Mouse (Mus musculus) limb, embryonic 12.5 days (tissue): ENCODE measurements around the gene Fam206a. TPM values are rescaled to one million over a fixed set of nuclear protein-coding genes. Genes with fewer than 3 reads are reported as not detected.

Source experiments
- ATAC-seq: fragments of 200-750 bp; cut with Nextera tagmentation; 2 replicates; pipeline ENCODE4 v1.8.0; 2017; ENCODE audit warnings: low read depth, moderate TSS enrichment; ENCODE audit not compliant: insufficient number of reproducible peaks, insufficient read depth, low FRiP score, low TSS enrichment
- H3K27ac ChIP-seq: fragments of 300-500 bp; sonication (generic); 2 replicates; pipeline ENCODE4 v1.5.1; 2016; ENCODE audit warnings: mild to moderate bottlenecking, moderate library complexity
- H3K27me3 ChIP-seq: fragments of 300-500 bp; sonication (generic); 2 replicates; pipeline ENCODE4 v1.6.1; 2016; ENCODE audit warnings: mild to moderate bottlenecking, moderate library complexity
- H3K36me3 ChIP-seq: fragments of 300-500 bp; sonication (generic); 2 replicates; pipeline ENCODE4 v1.6.1; 2016; ENCODE audit warnings: mild to moderate bottlenecking, moderate library complexity
- H3K4me1 ChIP-seq: fragments of 300-500 bp; sonication (generic); replicated peaks from 2 replicates; pipeline ENCODE4 v1.6.1; 2016
- H3K4me2 ChIP-seq: fragments of 300-500 bp; sonication (generic); 2 replicates; pipeline ENCODE4 v1.6.1; 2016; ENCODE audit warnings: mild to moderate bottlenecking, moderate library complexity
- H3K4me3 ChIP-seq: fragments of 300-500 bp; sonication (generic); replicated peaks from 2 replicates; pipeline ENCODE4 v1.5.1; 2016; ENCODE audit warnings: mild to moderate bottlenecking
- H3K9ac ChIP-seq: fragments of 300-500 bp; sonication (generic); replicated peaks from 2 replicates; pipeline ENCODE4 v1.6.1; 2016; ENCODE audit warnings: mild to moderate bottlenecking, moderate library complexity
- H3K9me3 ChIP-seq: fragments of 300-500 bp; sonication (generic); 2 replicates; pipeline ENCODE4 v1.6.1; 2016; ENCODE audit warnings: mild to moderate bottlenecking, moderate library complexity
- WGBS: fragments of 180-500 bp; shearing (Covaris S2); methylation state at CpG from one replicate; pipeline ENCODE4 v1.1.7; 2016; 5-methylcytosine and 5-hydroxymethylcytosine counted together
- polyA plus RNA-seq: library from polyadenylated mRNA; unstranded; fragments of >200 nt; fragmentation: Nextera tagmentation; extraction: Ambion mirVana; gene quantifications from 2 replicates; pipeline ENCODE4 v1.2.1, GENCODE M21; 2016

Fam206a gene
- 21.0 and 24.7 TPM in 2 replicates for polyA plus RNA-seq

DNA sequence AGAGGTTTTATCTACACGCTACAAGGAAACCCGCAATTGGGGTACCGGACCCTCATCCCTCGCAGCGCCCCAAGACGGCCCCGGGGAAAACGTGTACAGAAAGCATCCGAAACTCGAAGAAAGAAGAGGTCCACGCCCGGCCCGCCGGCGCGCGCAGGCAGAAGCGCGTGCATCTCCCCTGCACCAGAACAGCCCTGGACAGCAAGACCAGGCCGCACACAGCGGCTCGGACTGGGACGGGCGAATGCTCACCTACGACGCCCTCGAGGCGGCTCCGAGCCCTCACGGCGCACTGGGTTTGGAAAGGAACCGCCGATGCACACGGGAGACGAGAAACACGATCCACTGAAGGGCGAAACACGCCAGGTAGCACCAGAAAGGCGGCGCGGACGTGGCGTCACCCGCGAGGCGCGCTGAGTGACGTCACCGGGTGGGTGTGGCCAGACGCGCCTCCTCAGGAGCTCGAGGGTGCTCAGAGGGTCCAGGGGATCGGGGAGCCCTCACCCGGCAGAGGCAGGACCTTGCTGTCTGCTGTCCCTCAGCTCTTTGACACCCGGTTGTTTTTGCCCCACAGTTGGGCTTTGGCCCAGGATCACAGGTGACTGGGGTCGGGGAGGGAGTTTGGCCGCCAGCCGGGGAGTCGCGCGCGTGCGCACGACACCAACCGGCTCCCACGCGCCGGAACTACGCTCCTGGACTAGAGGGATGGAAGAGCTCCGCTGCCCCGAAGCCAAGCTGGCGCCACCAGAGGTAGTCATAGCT lies at the start of gene Fam206a, which contains the start of gene Elp1:
Gene Fam206a (plus strand): TSS at position 439 of the 762 bp plus-strand sequence.
Gene Elp1 (minus strand): TSS at position 425 of the 762 bp plus-strand sequence.
- H3K36me3 ChIP-seq: peaks cover 66% of the 10 kb centered on the region

DNA sequence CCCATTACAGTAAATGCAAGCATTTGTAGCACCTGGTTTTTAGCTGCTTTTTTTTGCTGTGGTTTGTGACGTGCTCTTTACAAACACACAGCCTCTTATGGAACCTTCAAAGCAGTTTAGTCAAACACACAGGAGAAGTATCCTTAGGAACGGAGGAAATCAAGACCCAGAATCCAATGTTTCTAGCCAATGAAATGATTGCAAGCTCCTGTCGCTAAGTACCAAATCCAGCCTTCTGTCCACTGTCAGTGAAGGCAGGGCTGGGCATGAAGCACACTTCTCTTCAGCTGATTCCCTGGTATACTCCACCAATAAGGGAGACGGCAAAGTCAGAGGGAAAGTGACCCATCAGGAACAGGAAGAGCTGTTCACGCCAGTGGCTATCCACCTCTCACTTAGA lies 46.1 kb upstream of the Fam206a start:
- ATAC-seq: no peak
- 84% methylated on average over 5 of the region's 5 CpGs for WGBS
- H3K36me3 ChIP-seq: peaks cover 93% of the 10 kb centered on the region

More for the DNA sequence above, at the start of gene Fam206a, which contains the start of gene Elp1:
- peak within 1 kb of the TSS; percentile 83 for H3K27ac ChIP-seq
- H3K4me2 ChIP-seq: peak within 1 kb of the TSS; percentile 81
- peak; percentile 97 for ATAC-seq
- peak within 1 kb of the TSS; percentile 92 for H3K4me3 ChIP-seq
- no peaks in the 10 kb centered on the region for H3K9me3 ChIP-seq
- H3K27me3 ChIP-seq: no peaks in the 10 kb centered on the region
- WGBS: under 1% methylated on average over 72 of the region's 72 CpGs
- H3K9ac ChIP-seq: peak within 1 kb of the TSS; percentile 93
- peaks cover 23% of the 10 kb centered on the region for H3K4me1 ChIP-seq

DNA sequence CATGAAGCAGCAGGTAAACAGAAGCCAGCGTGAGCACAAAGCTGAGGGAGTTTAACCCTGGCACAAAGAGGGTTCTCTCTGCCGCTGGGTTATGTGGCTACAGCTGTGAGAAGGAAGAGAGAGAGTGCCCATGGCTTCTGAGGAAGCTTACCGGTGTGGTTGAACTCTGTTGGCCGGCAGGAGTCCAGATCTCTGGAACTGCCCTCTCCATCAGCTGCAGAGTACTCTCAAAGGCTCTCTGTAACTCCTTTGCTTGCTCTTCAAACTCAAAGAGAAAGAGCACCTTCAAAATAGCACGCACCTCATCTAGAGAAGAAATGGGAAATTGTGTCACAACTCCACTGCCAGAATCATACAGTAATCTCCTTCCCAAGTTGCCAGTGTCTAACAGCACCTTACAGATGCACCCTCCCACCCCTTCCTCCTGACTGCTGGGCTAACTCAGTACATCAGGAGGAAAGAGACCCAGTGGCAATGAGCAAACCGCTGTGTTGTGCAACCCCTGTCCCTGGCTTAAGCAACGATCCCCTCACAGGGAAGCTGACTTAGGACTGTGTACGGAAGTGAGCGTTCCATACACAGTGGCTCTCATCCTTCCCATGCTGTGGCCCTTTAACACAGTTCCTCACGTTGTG lies 45.1 kb upstream of the Fam206a start:
- no peaks in the 10 kb centered on the region for H3K4me1 ChIP-seq
- H3K4me2 ChIP-seq: no peak overlapping the region
- H3K9ac ChIP-seq: no peak overlapping the region
- no peak overlapping the region for H3K4me3 ChIP-seq
- WGBS: 91% methylated on average over 10 of the region's 10 CpGs
- ATAC-seq: no peak
- no peak overlapping the region for H3K27ac ChIP-seq
- H3K27me3 ChIP-seq: no peaks in the 10 kb centered on the region
- H3K9me3 ChIP-seq: no peaks in the 10 kb centered on the region
- H3K36me3 ChIP-seq: peaks cover 93% of the 10 kb centered on the region

More for the DNA sequence above, 46.1 kb upstream of the Fam206a start:
- no peak overlapping the region for H3K27ac ChIP-seq
- no peaks in the 10 kb centered on the region for H3K9me3 ChIP-seq
- no peak overlapping the region for H3K4me2 ChIP-seq
- H3K4me3 ChIP-seq: no peak overlapping the region
- no peaks in the 10 kb centered on the region for H3K4me1 ChIP-seq
- H3K27me3 ChIP-seq: no peaks in the 10 kb centered on the region
- H3K9ac ChIP-seq: no peak overlapping the region

DNA sequence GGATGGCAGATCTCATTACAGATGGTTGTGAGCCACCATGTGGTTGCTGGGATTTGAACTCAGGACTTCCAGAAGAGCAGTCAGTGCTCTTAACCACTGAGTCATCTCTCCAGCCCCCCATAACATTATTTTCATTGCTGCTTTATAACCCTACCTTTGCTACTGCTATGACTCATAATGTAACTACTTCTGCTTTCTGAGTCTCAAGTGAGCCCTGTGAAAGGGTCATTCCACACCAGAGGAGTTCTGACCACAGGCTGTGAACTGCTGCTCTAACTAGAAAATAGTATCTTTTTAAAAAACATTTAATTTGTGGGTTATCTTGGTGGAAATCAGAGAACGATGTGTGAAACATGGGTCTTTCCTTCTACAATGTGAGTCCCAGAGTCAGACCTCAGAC lies 44.5 kb upstream of the Fam206a start:
- H3K9me3 ChIP-seq: no peaks in the 10 kb centered on the region
- no peaks in the 10 kb centered on the region for H3K27me3 ChIP-seq
- no peak overlapping the region for H3K4me3 ChIP-seq
- ATAC-seq: no peak
- H3K9ac ChIP-seq: no peak overlapping the region
- H3K4me2 ChIP-seq: no peak overlapping the region
- no peak overlapping the region for H3K27ac ChIP-seq
- peaks cover 98% of the 10 kb centered on the region for H3K36me3 ChIP-seq
- no peaks in the 10 kb centered on the region for H3K4me1 ChIP-seq
- WGBS: 93% methylated on average over 1 of the region's 1 CpGs

DNA sequence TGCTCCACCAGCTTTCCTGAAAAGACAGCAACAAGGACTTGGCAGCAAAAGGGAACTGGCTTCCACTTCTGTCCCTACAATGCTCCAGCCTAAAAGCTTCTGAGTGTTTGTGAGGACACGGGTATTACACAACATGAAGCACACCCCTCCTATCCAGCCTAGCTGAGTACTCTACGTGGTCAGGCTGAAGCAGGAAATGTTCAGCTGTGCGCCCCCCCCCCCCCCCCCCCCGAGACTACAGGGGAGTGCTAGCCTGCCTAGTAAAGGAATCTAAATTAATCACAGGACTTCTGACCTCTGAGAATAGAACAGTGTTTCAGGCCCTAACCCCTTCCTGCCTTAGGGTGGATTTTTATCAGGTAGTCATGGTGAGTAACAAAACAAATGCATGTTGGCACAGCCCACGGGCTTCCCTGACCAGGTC lies 34.3 kb upstream of the Fam206a start:
- no peak for ATAC-seq
- 68% methylated on average over 5 of the region's 5 CpGs for WGBS
- Histone ChIP-seq H3K27ac (no peak overlapping the region), H3K36me3 (peaks cover 96% of the 10 kb centered on the region), H3K9me3 (no peaks in the 10 kb centered on the region), H3K4me3 (no peak overlapping the region), H3K9ac (no peak overlapping the region), H3K4me1 (no peaks in the 10 kb centered on the region), H3K4me2 (no peak overlapping the region), H3K27me3 (no peaks in the 10 kb centered on the region)

DNA sequence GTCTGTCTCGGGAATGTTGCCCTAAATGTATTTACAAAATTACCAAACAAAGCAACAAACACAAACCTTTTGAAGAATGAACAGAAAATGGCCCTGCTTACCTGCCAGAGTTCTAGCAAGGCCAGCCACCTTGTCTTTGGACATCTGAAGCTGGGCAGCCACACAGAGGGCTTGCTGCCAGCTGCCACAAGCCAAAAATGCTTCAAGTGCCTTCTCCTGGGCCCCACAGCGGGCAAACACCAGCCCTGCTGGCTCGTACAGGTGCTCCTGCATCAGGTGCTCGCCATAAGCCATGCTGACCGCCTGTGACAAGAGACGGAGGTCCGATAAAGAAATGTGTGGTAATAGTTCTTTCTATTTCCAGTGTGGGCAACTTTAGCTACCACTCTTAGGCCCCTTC lies 33.2 kb upstream of the Fam206a start:
- Histone ChIP-seq H3K9me3 (no peaks in the 10 kb centered on the region), H3K27me3 (no peaks in the 10 kb centered on the region), H3K36me3 (peaks cover 98% of the 10 kb centered on the region), H3K4me1 (no peaks in the 10 kb centered on the region), H3K27ac (no peak overlapping the region), H3K4me2 (no peak overlapping the region), H3K4me3 (no peak overlapping the region), H3K9ac (no peak overlapping the region)
- ATAC-seq: no peak
- WGBS: 94% methylated on average over 7 of the region's 7 CpGs

DNA sequence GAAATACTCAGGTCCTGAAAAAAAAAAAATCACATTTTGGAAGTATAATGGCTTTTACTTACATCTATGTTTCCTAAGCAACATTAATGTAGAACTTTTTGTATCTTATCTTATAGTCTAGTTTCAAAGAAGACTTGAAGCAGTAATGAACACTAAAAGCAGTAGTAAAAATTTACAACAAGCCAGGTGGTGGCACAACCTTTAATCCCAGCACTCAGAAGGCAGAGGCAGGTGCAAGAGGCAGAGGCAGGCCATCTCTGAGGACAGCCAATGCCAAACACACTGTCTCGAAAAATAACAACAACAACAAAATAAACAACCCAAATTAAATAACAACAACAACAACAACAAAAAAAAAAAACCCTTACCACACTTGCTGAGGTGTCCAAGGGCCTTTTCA lies 31.1 kb upstream of the Fam206a start:
- Histone ChIP-seq H3K4me3 (no peak overlapping the region), H3K27me3 (no peaks in the 10 kb centered on the region), H3K4me1 (no peaks in the 10 kb centered on the region), H3K9ac (no peak overlapping the region), H3K36me3 (peaks cover 92% of the 10 kb centered on the region), H3K9me3 (no peaks in the 10 kb centered on the region), H3K4me2 (no peak overlapping the region), H3K27ac (no peak overlapping the region)
- no peak for ATAC-seq
- 68% methylated on average over 1 of the region's 1 CpGs for WGBS

DNA sequence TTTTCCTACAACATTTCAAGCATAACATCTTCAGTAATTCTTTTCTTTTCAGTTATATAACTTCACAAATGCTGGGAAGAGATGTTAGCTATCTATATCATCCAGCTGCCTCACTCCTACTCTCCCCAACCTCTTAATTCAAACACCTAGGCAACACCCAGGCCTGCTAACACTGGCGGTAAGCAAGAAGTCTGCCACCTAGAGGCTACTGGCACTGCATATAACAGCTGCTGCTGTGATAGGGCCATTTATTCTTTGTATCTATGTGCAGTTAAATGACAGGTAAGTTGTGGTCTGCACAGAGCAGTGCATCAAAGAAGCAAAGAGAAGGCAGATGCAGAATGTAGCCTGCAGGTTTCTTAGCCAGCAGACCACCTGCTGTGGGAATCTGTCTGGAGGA lies 10.8 kb upstream of the Fam206a start:
- Histone ChIP-seq H3K36me3 (peaks cover 93% of the 10 kb centered on the region), H3K4me1 (no peaks in the 10 kb centered on the region), H3K9ac (no peak overlapping the region), H3K4me2 (no peak overlapping the region), H3K27ac (no peak overlapping the region), H3K9me3 (no peaks in the 10 kb centered on the region), H3K4me3 (no peak overlapping the region), H3K27me3 (no peaks in the 10 kb centered on the region)
- no peak for ATAC-seq
- WGBS: 61% methylated on average over 1 of the region's 1 CpGs

DNA sequence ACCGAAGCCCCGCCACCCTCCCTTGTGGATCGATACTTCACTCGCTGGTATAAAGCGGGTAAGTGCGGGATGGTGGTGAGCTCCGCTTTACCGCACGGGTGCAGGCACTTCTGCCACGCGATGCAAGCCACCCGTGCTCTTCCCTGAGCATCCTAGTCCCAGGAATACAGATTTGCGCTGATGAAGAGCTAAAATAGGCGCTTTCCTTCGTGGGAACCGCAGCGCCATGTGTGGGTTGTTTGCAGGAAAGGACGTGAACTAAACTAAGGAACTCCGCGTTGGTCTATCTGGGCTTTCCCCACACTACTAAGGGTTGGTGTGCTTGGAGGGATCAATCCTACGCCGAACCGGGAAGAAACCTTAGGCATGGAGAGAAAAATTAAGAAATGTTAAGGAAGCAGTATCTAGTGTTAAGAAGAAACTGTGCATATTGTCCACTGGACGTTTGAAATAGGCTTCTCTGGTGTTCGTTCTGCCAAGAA lies 565 bp downstream of the Fam206a start:
- H3K36me3 ChIP-seq: peaks cover 66% of the 10 kb centered on the region
- H3K4me1 ChIP-seq: peaks cover 23% of the 10 kb centered on the region
- peak overlapping the region; percentile 81 for H3K4me2 ChIP-seq
- peak overlapping the region; percentile 92 for H3K4me3 ChIP-seq
- H3K27me3 ChIP-seq: no peaks in the 10 kb centered on the region
- no peaks in the 10 kb centered on the region for H3K9me3 ChIP-seq
- WGBS: 2% methylated on average over 25 of the region's 25 CpGs
- H3K27ac ChIP-seq: peak overlapping the region; percentile 83
- ATAC-seq: no peak
- H3K9ac ChIP-seq: peak overlapping the region; percentile 93

DNA sequence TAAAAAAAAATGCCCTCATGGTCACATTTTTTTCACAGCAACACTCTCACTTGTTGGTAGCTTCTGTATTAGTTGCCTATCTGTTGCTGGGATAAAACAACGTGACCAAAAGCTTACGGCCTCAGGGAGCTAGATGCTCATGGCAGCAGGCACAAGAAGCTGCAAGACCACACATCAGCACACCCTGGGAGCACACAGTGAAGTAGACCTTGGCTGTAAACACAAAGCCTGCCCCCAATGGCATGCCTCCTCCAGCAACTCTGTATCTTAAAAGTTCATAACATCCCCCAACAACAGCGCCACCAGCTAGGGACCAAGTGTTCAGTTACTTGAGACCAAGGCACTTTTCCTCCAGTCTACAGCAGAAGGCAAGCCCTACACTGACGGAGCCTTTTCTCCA lies 6.9 kb downstream of the Fam206a start:
- H3K9ac ChIP-seq: no peak overlapping the region
- peaks cover 65% of the 10 kb centered on the region for H3K36me3 ChIP-seq
- no peaks in the 10 kb centered on the region for H3K27me3 ChIP-seq
- no peak for ATAC-seq
- no peak overlapping the region for H3K4me3 ChIP-seq
- no peaks in the 10 kb centered on the region for H3K9me3 ChIP-seq
- 73% methylated on average over 4 of the region's 4 CpGs for WGBS
- H3K27ac ChIP-seq: 0 out of 2 replicates have a peak overlapping the region, but pooled peaks have one; percentile 12
- no peaks in the 10 kb centered on the region for H3K4me1 ChIP-seq
- no peak overlapping the region for H3K4me2 ChIP-seq

DNA sequence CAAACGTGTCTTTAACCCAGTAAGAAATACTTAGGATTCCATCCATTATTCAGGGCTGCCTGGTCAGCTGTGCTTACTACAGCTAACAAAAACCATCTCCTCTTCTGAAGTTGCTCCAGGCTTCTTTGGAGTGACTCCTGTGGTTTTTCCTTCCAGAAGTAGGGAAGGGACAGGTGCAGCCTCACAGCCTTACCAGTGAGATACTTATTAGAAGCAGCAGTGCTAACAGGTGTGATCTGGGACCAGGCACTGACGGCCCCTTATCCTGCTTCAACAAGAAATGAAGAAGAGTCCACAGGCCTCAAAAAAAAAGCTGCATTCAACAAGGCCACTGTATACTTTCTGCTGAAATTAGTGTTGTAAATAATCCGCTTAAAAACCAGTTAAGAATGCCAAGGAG lies 9.5 kb downstream of the Fam206a start:
- Histone ChIP-seq H3K9ac (no peak overlapping the region), H3K27me3 (no peaks in the 10 kb centered on the region), H3K4me2 (no peak overlapping the region), H3K4me3 (no peak overlapping the region), H3K27ac (no peak overlapping the region), H3K36me3 (peaks cover 45% of the 10 kb centered on the region), H3K9me3 (no peaks in the 10 kb centered on the region), H3K4me1 (peaks cover 13% of the 10 kb centered on the region; the same call in 1 of the 2 replicates)
- 67% methylated on average over 3 of the region's 3 CpGs for WGBS
- no peak for ATAC-seq
